Mouse (Mus musculus): Measurements from ENCODE around the gene Rptn.
"Not testable (repeated sequence)": the region's sequence is repeated elsewhere in the genome, so short reads cannot be mapped to it uniquely, and the experiment has no call there.

DNA sequence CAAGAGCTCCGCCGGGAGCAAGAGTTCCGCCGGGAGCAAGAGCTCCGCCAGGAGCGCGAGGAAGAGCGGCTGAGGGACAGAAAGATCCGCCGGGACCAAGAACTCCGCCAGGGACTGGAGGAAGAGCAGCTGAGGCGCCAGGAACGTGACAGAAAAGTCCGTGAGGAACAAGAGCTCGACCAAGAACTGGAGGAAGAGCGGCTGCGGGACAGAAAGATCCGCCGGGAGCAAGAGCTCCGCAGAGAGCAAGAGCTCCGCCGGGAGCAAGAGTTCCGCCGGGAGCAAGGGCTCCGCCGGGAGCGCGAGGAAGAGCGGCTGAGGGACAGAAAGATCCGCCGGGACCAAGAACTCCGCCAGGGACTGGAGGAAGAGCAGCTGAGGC lies 53.2 kb downstream of the Rptn start:
- TF ChIP-seq POLR2A (IDR thresholded peaks at IDR 0.05; ENCODE audit: low read depth, low read length); CTCF (IDR thresholded peaks at IDR 0.05; ENCODE audit: borderline replicate concordance, insufficient read depth, low read length): not testable (repeated sequence)

Data from embryonic fibroblast, embryonic 13.5 days (primary cell).